Mouse (Mus musculus): ENCODE results near the gene Coq4.
"Not testable (repeated sequence)": the region's sequence is repeated elsewhere in the genome, so short reads cannot be mapped to it uniquely, and the experiment has no call there.

- TF ChIP-seq POU5F1 (IDR thresholded peaks at IDR 0.05; ENCODE audit: borderline replicate concordance, low read length); CTCF (conservative IDR thresholded peaks at IDR 0.05; ENCODE audit: low read length); NANOG (IDR thresholded peaks at IDR 0.05; ENCODE audit: borderline replicate concordance, low read length): not testable (repeated sequence)
Measured at GRCm38 (mm10) chr2:29781256-29781655, 6.0 kb upstream of the Coq4 start.
